Mouse (Mus musculus) kidney, adult 2 months (tissue): Measurements from ENCODE around the gene Mia2.

Experiments
- CTCF ChIP-seq: fragments of 200-500 bp; conservative IDR thresholded peaks from 2 replicates; pipeline ENCODE4 v1.5.1; 2011; ENCODE audit warnings: low read depth, mild to moderate bottlenecking, control low read depth, low read length, moderate library complexity, mixed read lengths; ENCODE audit not compliant: insufficient read depth, insufficient read length
- POLR2A ChIP-seq: fragments of 200-500 bp; IDR thresholded peaks from one replicate; pipeline ENCODE4 v1.6.1; 2011; ENCODE audit warnings: low read depth, low read length, control low read depth

- no peak for TF ChIP-seq CTCF
- no peak for TF ChIP-seq POLR2A
Observed at GRCm38 (mm10) chr12:59162797-59163196, 67.2 kb downstream of the Mia2 start.
